Mouse (Mus musculus): ENCODE results near the gene Trpv4. TPM values are rescaled to one million over a fixed set of nuclear protein-coding genes. Genes with fewer than 3 reads are reported as not detected.
A peak's percentile ranks its signal among the peaks of the same experiment; 100 is the strongest.

The Trpv4 gene
- total and polyA plus RNA-seq, 2 experiments from 2014 or later = 0.88 to 3.4 TPM

DNA sequence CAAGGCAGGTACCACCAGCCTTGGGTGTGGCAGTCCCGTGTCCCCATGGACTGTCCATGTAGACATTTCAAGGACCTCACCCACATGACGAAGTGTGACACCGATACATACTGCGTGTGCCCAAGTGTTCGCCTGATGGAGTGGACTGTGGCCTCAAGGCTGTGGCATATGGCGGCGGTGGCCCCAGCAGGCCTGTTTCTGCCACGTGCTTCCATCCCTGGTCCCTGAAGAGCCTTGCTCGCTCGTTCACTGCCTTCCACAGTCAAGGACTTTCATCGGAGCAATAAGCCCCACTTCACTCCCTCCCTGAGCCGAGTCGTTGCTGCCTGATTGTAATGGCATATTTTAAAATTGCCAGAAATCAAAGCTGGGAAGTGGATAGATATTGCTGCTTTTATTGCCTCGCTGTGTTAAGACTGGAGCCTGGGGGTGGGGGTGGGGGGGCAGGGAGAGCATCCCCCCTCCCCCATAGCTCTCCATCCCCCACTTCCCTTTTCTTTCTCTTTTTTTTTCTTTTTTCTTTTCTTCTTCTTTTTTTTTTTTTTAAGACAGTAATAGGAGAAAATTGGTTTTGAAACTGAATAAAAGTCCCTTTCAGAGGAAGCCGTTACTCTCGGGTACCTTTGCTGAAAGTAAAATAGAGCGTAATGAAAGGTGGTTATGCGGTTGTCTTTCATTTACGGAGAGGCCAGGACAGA is 65.6 kb downstream of the Trpv4 start:
- TF ChIP-seq CTCF (IDR thresholded peaks at IDR 0.05) = no peak
- Histone ChIP-seq H3K9ac (replicated peaks; ENCODE audit: low read length, poor library complexity, severe bottlenecking) (0 out of 2 replicates have a peak overlapping the region, but pooled peaks have one; percentile 4), H3K4me1 (ENCODE audit: insufficient read depth, low read length) (peaks cover 34% of the 10 kb centered on the region), H3K4me3 (ENCODE audit: low read depth, low read length) (no peak overlapping the region), H3K27ac (ENCODE audit: low read depth, low read length) (0 out of 2 replicates have a peak overlapping the region, but pooled peaks have one; percentile 18), H3K27me3 (ENCODE audit: insufficient read depth, low read length) (no peaks in the 10 kb centered on the region), H3K36me3 (ENCODE audit: insufficient read depth, low read length) (peaks cover 7% of the 10 kb centered on the region), H3K4me2 (ENCODE audit: low read depth, low read length, poor library complexity, severe bottlenecking) (no peak overlapping the region), H3K9me3 (ENCODE audit: low read length) (no peaks in the 10 kb centered on the region)
- DNase-seq (ENCODE audit: low spot score) (no peak), ATAC-seq (ENCODE audit: low FRiP score) (no peak)
- 34% methylated on average over 19 of the region's 19 CpGs for WGBS

DNA sequence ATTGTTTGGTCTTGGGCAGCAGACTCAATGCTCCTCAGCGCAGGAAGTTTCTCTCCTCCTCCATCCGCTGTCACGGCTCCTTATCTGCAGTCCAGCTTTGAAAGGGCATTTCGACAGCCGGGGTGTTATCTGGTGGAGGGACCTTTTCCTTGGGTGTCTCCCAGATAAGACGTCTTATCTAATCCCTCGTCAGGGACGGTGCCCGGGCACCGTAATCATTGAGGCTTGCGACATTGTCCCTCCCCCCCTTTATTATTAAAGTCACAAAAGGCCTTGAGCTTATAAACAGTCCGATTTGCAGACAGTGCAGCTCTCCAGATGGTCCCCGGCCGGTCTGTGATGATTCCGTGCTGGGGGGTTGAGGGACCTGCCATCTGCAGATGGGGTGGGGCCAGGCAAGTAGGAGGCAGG is 67.1 kb downstream of the Trpv4 start:
- Histone ChIP-seq H3K4me3 (ENCODE audit: low read depth, low read length) (no peak overlapping the region), H3K4me2 (ENCODE audit: low read depth, low read length, poor library complexity, severe bottlenecking) (no peak overlapping the region; the same call in 1 of the 2 replicates), H3K27me3 (ENCODE audit: insufficient read depth, low read length) (no peaks in the 10 kb centered on the region), H3K9ac (replicated peaks; ENCODE audit: low read length, poor library complexity, severe bottlenecking) (no peak overlapping the region), H3K36me3 (ENCODE audit: insufficient read depth, low read length) (peaks cover 7% of the 10 kb centered on the region), H3K27ac (ENCODE audit: low read depth, low read length) (no peak overlapping the region), H3K4me1 (ENCODE audit: insufficient read depth, low read length) (peaks cover 34% of the 10 kb centered on the region), H3K9me3 (ENCODE audit: low read length) (no peaks in the 10 kb centered on the region)
- WGBS = 20% methylated on average over 15 of the region's 15 CpGs
- no peak for TF ChIP-seq CTCF (IDR thresholded peaks at IDR 0.05)
- ATAC-seq (ENCODE audit: low FRiP score) = no peak
- DNase-seq (ENCODE audit: low spot score) = no peak

DNA sequence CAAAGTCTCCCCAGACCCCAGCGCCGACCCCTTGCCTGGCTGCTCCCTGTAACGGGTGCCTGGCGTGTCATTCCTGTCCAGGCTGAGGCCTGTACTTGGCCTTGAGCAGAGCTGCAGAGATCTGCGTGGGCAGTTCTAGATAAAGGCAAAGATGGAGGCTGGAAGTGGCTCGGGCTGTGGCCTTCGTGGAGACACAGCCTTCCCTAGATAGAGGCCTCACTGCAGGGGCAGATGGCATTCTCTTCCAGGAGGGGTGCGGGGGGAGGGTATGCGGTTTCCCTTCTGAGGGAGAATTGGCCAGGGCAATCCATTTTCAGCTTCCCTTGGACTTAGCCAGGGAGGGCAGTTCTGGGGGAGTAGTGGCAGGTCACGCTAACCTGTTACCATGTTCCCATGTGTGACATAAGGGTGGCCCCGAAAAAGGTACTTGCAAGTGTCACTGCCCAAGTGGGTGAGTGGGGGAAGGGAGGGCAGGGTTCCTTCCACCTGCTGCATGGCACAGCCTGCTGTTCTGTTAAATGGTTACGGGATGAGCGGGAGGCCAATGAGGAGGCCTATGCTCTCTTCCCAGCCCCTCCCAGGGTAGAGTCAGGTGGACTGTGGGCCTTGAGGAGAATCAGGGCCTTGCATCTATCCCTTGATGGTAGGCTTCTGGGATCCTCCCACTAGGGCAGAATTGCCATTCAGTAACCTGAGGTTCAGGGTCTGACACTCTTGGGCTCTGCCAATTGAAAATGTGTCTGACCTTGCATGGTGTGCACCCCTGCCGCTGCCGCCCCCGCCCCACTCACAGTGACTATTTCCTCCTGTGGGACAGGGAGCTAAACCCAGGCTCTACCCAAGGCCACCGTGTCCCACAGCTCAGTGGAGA is 67.9 kb downstream of the Trpv4 start:
- no peaks in the 10 kb centered on the region for H3K27me3 ChIP-seq (ENCODE audit: insufficient read depth, low read length)
- TF ChIP-seq CTCF (IDR thresholded peaks at IDR 0.05) = no peak
- H3K9me3 ChIP-seq (ENCODE audit: low read length) = no peaks in the 10 kb centered on the region
- peaks cover 7% of the 10 kb centered on the region for H3K36me3 ChIP-seq (ENCODE audit: insufficient read depth, low read length)
- H3K4me3 ChIP-seq (ENCODE audit: low read depth, low read length) = no peak overlapping the region
- DNase-seq (ENCODE audit: low spot score) (no peak), ATAC-seq (ENCODE audit: low FRiP score) (no peak)
- no peak overlapping the region for H3K4me2 ChIP-seq (ENCODE audit: low read depth, low read length, poor library complexity, severe bottlenecking)
- no peak overlapping the region for H3K9ac ChIP-seq (replicated peaks; ENCODE audit: low read length, poor library complexity, severe bottlenecking)
- H3K4me1 ChIP-seq (ENCODE audit: insufficient read depth, low read length) = peaks cover 38% of the 10 kb centered on the region
- H3K27ac ChIP-seq (ENCODE audit: low read depth, low read length) = no peak overlapping the region
- WGBS = 72% methylated on average over 17 of the region's 17 CpGs

DNA sequence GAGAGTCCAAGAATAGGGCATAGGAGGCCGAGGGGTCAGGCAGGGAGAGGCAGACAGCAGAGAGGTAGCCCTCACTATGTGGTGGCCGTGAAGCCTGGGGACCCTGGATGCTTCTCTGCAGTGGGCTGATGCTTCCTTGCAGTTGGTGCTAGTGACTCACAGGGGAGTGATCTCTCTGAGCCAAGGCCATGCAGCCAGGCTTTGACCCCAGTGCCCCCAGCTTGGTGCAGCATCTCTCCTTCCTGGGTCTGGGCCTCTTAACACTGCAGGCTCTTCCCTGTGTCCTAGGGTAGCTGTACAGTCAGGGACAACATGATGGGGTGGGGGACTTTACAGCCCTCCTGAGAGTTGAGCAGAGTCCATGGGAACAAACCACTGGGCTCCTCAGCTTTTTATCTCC is 68.8 kb downstream of the Trpv4 start:
- H3K4me1 ChIP-seq (ENCODE audit: insufficient read depth, low read length) = peaks cover 38% of the 10 kb centered on the region
- no peak for TF ChIP-seq CTCF (IDR thresholded peaks at IDR 0.05)
- no peak for DNase-seq (ENCODE audit: low spot score)
- no peak for ATAC-seq (ENCODE audit: low FRiP score)
- no peaks in the 10 kb centered on the region for H3K36me3 ChIP-seq (ENCODE audit: insufficient read depth, low read length)
- no peak overlapping the region for H3K27ac ChIP-seq (ENCODE audit: low read depth, low read length)
- 41% methylated on average over 2 of the region's 2 CpGs for WGBS
- H3K9me3 ChIP-seq (ENCODE audit: low read length) = no peaks in the 10 kb centered on the region
- H3K4me3 ChIP-seq (ENCODE audit: low read depth, low read length) = no peak overlapping the region
- H3K4me2 ChIP-seq (ENCODE audit: low read depth, low read length, poor library complexity, severe bottlenecking) = no peak overlapping the region
- H3K9ac ChIP-seq (replicated peaks; ENCODE audit: low read length, poor library complexity, severe bottlenecking) = 0 out of 2 replicates have a peak overlapping the region, but pooled peaks have one; percentile 13
- no peaks in the 10 kb centered on the region for H3K27me3 ChIP-seq (ENCODE audit: insufficient read depth, low read length)

DNA sequence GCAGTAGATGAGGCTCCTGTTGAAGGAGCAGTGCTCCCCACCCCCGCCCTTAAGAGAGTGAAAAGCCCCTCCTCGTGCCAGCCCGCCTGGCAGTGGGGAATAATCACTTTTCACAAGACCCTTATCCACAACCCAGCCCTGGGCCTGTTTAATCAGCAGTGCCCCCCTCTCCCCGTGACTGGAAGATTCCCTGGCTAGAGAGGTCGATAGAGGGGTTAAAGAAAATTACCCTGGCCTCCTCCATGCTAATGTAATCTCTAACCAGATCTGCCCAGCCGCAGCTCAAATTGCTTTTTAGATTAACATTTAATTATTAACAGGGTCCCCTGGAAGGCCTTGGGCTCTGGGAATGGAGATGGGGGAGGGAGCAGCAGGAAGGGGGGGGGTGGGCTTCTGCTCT is 69.2 kb downstream of the Trpv4 start:
- no peak overlapping the region for H3K9ac ChIP-seq (replicated peaks; ENCODE audit: low read length, poor library complexity, severe bottlenecking)
- H3K4me3 ChIP-seq (ENCODE audit: low read depth, low read length) = no peak overlapping the region
- DNase-seq (ENCODE audit: low spot score) = no peak

DNA sequence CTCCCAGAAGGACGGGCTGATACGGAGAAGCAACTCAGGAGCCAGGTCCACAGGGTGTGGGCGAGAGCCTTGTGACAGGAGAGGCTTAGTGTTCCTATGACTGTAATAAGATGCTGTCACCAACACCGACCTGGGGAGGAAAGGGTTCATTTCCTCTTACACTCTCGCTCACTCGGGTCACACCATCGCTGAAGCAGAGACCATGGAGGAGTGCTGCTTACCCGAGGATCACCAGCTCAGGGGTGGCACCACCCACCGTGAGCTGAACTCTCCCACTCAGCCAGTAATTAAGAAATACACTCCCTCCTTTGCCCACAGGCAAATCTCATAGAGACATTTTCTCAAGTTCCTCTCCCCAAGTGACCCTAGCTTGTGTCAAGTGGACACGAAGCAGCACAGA is 69.8 kb downstream of the Trpv4 start:
- no peak overlapping the region for H3K27ac ChIP-seq (ENCODE audit: low read depth, low read length)
- H3K4me1 ChIP-seq (ENCODE audit: insufficient read depth, low read length) = peaks cover 33% of the 10 kb centered on the region
- H3K9me3 ChIP-seq (ENCODE audit: low read length) = no peaks in the 10 kb centered on the region

More for the DNA sequence above, 69.2 kb downstream of the Trpv4 start:
- Histone ChIP-seq H3K9me3 (ENCODE audit: low read length) (no peaks in the 10 kb centered on the region), H3K4me2 (ENCODE audit: low read depth, low read length, poor library complexity, severe bottlenecking) (no peak overlapping the region), H3K27ac (ENCODE audit: low read depth, low read length) (no peak overlapping the region), H3K36me3 (ENCODE audit: insufficient read depth, low read length) (no peaks in the 10 kb centered on the region), H3K4me1 (ENCODE audit: insufficient read depth, low read length) (peaks cover 38% of the 10 kb centered on the region), H3K27me3 (ENCODE audit: insufficient read depth, low read length) (no peaks in the 10 kb centered on the region)
- 27% methylated on average over 6 of the region's 6 CpGs for WGBS
- no peak for TF ChIP-seq CTCF (IDR thresholded peaks at IDR 0.05)
- no peak for ATAC-seq (ENCODE audit: low FRiP score)

More for the DNA sequence above, 69.8 kb downstream of the Trpv4 start:
- Histone ChIP-seq H3K36me3 (ENCODE audit: insufficient read depth, low read length) (no peaks in the 10 kb centered on the region), H3K4me3 (ENCODE audit: low read depth, low read length) (no peak overlapping the region), H3K9ac (replicated peaks; ENCODE audit: low read length, poor library complexity, severe bottlenecking) (no peak overlapping the region), H3K4me2 (ENCODE audit: low read depth, low read length, poor library complexity, severe bottlenecking) (no peak overlapping the region), H3K27me3 (ENCODE audit: insufficient read depth, low read length) (no peaks in the 10 kb centered on the region)
- WGBS = 53% methylated on average over 10 of the region's 10 CpGs
- ATAC-seq (ENCODE audit: low FRiP score) (no peak), DNase-seq (ENCODE audit: low spot score) (no peak)
- no peak for TF ChIP-seq CTCF (IDR thresholded peaks at IDR 0.05)
